Mouse (Mus musculus) CH12.LX (cell line): Measurements from ENCODE around the gene Fibcd1.

Experiments used
- CTCF ChIP-seq, 2 experiments: IDR thresholded peaks in 1 of 2; conservative IDR thresholded peaks in 1 of 2; 2 replicates each; pipeline ENCODE4 v1.5.1; 2011 to 2012; ENCODE audit warnings: low read depth in 2 of 2, low read length in 2 of 2, improper control_type of control experiment in 1 of 2, inconsistent platforms in 1 of 2, mild to moderate bottlenecking in 1 of 2, moderate library complexity in 1 of 2
- E2F4 ChIP-seq: IDR thresholded peaks from 2 replicates; pipeline ENCODE4 v1.6.1; 2011; ENCODE audit warnings: low read depth, low read length, improper control_type of control experiment; ENCODE audit not compliant: insufficient replicate concordance
- EP300 ChIP-seq: IDR thresholded peaks from 2 replicates; pipeline ENCODE4 v1.6.1; 2011; ENCODE audit warnings: low read length, improper control_type of control experiment
- HCFC1 ChIP-seq: IDR thresholded peaks from 2 replicates; pipeline ENCODE4 v1.6.1; 2012; ENCODE audit warnings: low read depth, mild to moderate bottlenecking, inconsistent platforms, low read length, improper control_type of control experiment
- KAT2A ChIP-seq: IDR thresholded peaks from 2 replicates; pipeline ENCODE4 v1.6.1; 2012; ENCODE audit warnings: low read length, improper control_type of control experiment, inconsistent platforms; ENCODE audit not compliant: insufficient replicate concordance
- MYC ChIP-seq: IDR thresholded peaks from 2 replicates; pipeline ENCODE4 v1.6.1; 2011; ENCODE audit warnings: low read depth, mild to moderate bottlenecking, improper control_type of control experiment, low read length
- NRF1 ChIP-seq: IDR thresholded peaks from 2 replicates; pipeline ENCODE4 v1.6.1; 2014; ENCODE audit warnings: low read depth, mild to moderate bottlenecking, inconsistent platforms, low read length, improper control_type of control experiment, moderate library complexity
- POLR2A ChIP-seq: IDR thresholded peaks from 2 replicates; pipeline ENCODE4 v1.6.1; 2011; ENCODE audit warnings: low read depth, mild to moderate bottlenecking, improper control_type of control experiment, low read length
- SMC3 ChIP-seq: IDR thresholded peaks from 2 replicates; pipeline ENCODE4 v1.6.1; 2011; ENCODE audit warnings: low read depth, low read length, improper control_type of control experiment
- UBTF ChIP-seq: IDR thresholded peaks from 2 replicates; pipeline ENCODE4 v1.6.1; 2012; ENCODE audit warnings: low read depth, mild to moderate bottlenecking, inconsistent platforms, low read length, improper control_type of control experiment, moderate library complexity
- ZKSCAN1 ChIP-seq: IDR thresholded peaks from 2 replicates; pipeline ENCODE4 v1.6.1; 2012; ENCODE audit warnings: low read depth, inconsistent platforms, low read length, improper control_type of control experiment, borderline replicate concordance
- ZMIZ1 ChIP-seq: IDR thresholded peaks from 2 replicates; pipeline ENCODE4 v1.6.1; 2012; ENCODE audit warnings: low read depth, mild to moderate bottlenecking, inconsistent platforms, low read length, improper control_type of control experiment
- ZNF384 ChIP-seq: IDR thresholded peaks from 2 replicates; pipeline ENCODE4 v1.6.1; 2012; ENCODE audit warnings: low read depth, low read length, improper control_type of control experiment, inconsistent platforms

DNA sequence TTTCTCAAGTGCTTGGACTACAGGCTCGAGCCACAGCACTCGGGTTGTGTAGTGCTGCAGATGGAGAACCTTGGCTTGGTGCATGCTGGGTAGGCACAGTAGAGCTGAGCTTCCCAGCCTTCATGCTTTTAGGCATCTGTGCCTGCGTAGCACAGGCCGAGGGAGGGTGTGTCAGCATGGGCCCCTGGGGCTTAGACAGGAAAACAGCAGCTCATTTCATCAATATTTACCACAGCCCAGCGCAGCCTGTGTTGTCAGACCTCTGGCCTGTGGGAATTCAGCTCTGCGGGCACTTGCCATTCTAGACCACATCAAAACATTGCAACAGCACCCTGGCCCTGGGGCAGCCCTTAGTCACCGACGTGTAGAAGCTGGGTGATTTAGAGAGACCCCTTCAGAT is 10.2 kb upstream of the Fibcd1 start:
- no peak for TF ChIP-seq CTCF (conservative IDR thresholded peaks at IDR 0.05 in 1 of 2, IDR thresholded peaks at IDR 0.05 in 1 of 2; ENCODE audit: low read depth in 2 of 2, low read length in 2 of 2)
- TF ChIP-seq ZMIZ1 = no peak
- no peak for TF ChIP-seq HCFC1
- TF ChIP-seq ZNF384 = no peak
- no peak for TF ChIP-seq E2F4
- TF ChIP-seq KAT2A = no peak
- no peak for TF ChIP-seq EP300
- TF ChIP-seq NRF1 = no peak
- no peak for TF ChIP-seq POLR2A
- TF ChIP-seq ZKSCAN1 = no peak
- no peak for TF ChIP-seq MYC
- no peak for TF ChIP-seq UBTF
- no peak for TF ChIP-seq SMC3
